Mouse (Mus musculus): ENCODE results near the gene Ctrl.

The Ctrl gene

DNA sequence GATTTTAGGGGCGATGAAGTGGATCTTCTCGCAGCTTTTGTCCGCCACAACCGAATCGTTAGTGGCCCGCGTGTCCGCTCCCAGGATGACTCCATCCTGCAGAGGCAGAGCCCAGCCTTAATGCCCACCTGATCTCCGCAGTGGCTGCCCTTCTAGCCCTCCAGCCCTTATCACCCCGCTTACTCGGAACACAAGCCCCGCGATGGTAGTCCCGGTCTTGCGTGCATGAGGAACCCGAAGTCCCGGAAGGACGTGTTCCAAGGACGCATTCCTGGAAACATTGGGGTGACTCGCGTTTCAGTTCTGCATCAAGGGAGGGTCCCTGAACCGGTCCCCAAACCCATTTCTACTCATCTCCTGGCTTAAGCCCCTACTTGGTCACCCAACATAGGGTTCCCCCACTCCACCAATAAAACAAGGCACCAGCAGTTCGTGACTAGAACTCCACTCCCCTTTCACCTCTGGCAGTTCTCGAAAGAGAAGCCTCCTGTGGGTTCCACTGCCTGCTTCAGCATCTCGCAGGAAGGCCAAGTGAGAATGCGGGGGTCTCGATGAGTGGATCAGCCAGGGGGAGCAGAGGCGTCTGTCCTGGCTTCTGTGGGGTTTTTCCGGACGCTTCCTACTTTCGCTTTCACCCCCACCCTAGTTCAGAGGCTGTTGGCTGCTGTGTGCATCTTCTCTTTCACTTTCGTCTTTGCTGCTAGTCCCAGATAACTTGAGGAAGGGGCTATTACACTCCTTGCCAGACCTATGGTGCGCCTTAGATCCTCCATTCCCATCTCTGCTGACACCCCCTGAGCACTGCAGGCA, 4.0 kb upstream of the Ctrl start:
- DNase-seq (ENCODE audit: low spot score), result peak; percentile 55

DNA sequence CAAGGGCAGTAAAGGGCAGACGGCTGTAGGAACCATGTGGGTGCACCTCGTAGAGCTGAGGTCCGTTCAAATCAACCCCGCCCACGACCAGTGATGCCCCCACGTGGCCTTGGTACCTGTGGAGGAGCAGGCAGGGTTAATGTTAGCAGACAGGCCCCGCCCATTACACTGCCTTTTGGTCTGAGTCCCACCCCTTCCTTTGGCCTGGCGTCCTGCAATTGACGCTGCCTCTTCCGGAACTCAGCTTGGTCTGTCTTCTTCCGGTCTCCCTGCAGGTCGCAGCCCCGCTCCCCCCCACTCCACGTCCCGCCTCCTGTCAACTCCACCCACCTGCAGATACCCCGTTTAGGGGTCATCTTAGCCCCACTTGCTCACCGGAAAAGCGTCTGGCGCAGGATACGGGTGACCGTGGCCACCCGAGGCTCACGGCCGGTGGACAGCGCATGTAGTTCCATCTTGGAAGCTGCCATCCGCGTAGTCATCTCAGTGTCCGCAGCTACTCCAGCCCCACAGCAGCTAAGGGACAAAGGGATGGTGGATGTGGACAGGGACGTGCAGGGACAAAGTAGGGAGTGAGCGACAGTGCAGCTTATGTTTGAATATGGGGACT, 3.3 kb upstream of the Ctrl start:
- peak; percentile 92 for DNase-seq (ENCODE audit: low spot score)

DNA sequence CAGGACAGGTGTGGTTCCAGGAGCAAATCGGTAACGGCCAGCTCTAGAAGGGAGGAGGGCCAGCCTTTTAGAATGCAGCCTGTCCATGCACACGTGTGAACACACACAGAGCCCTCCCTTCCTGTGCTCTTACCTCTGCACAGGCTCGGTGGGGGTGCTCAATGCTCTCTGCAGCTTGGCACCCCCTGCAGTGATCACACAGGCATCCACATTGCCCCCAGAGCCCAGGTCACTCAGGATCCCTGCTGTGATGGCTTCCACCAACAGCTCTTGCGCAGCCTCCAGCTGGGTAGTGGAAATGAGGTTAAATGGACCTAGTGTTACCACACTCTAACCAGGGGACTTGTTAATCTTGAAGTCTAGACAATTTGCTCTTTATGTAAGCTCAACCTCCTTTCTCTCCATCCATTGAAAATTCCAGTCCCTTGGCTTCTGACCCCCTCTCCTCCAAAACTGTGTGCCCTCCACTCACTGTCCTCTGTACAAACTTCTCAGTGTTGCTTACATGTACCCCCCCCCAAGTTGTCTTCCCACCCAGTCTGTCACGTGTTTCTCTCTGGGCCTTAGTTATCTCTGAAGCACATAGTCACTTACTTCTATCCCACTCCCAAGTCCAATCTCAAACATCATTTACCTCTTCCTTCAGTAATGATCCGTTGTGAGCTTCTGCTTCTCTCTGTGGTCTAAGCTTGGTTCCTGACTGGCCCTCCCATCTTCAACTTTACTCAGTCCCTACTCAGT, 2.4 kb upstream of the Ctrl start:
- no peak for DNase-seq (ENCODE audit: low spot score)

DNA sequence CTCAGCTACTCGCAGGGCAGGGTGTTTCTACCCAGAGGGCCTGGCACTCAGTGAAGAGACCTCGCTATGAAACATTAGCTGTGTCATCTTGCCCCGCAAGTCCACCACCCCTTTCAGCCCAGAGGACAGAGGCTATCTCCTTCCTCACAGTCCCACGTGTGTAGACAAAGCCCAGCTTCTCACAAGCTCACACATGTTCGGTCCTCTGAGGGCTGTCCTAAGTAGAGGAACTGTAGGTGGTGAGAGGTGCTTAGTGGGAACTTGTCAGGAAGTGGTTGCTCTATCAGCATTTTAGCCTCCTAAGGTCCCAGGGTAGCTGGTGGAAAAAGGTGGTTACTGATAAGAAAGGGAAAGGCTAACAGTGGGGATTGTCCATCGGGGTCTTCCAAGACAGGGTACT, 1.4 kb upstream of the Ctrl start:
- DNase-seq (ENCODE audit: low spot score), result no peak

DNA sequence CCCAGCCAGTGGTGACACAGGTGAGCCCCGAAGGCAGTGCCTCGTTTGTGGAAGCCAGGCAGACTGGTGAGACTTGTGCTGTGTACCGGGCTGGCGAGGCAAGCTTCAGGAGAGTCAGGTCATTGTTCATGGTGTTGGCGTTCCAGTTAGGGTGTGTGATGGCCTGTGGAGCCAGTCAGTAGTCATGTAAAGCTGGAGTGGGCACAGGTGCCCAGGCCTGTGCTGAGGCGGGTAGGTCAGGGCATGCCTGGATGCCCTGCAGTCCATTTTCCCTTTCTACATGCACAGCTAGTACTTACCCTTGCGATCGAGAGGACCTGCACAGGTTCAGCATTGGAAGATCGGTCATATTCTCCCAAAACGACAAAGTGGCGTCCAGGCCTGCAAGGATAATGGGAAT, 1.1 kb downstream of the Ctrl start:
- DNase-seq (ENCODE audit: low spot score), result no peak

DNA sequence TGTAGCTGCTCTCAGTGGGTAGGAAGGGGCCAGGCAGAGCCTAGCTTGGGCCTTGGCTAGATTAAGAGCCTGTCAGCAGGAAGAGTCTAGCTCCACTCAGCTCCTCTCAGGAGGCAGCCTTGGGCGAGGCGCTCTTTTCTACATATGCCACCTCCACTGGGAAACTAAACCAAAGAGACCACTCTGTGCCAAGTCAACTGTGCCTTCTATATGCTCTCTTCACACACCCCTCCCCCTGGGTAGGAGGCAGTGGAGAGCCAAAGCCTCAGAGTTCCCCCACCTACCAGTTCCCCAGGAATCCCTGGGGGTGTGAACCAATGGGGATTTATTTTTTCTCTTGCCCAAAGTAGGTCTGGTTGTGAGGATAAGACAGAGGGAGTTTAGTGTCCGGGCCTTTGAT, 2.4 kb downstream of the Ctrl start:
- DNase-seq (ENCODE audit: low spot score), result no peak

DNA sequence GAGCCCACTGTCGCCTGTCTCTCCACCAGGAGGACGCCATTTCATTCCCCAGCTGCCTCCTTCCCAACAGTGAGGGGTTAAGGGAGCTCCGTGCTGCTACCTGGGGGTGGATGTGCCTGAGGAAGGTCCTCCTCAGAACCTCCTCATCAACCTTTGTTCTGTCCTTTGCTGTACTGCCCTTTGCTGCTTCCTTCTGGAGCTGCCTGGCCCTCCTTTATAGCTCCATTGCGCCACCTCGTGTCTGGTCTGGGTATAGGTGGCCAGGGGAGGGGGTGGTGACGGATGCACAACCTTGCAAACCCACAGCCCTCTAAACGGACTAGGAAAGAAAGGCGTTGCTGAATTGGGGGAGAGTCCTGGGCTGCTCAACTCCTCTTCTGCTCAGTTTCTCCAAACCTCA, 3.1 kb downstream of the Ctrl start:
- peak; percentile 83 for DNase-seq (ENCODE audit: low spot score)

DNA sequence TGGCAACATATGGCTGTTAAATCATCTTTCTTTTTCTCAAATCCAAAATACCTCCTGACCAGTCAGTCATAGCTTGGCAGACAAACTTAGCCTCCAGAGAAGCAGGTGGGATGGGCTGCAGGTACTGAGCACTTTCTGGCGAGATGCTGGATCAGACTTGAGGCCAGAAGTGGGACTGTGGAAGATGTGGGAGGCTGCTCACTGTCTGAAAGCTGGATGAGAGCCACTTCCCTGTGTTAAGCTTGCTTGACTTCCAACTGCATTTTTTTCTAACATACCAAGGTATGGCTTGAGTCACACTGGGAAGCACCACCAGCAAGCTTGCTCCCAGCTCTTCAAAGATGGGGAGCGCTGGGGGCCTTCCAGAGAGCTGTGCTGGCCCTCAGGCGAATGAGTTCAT, 8.5 kb downstream of the Ctrl start:
- no peak for DNase-seq (ENCODE audit: low spot score)

DNA sequence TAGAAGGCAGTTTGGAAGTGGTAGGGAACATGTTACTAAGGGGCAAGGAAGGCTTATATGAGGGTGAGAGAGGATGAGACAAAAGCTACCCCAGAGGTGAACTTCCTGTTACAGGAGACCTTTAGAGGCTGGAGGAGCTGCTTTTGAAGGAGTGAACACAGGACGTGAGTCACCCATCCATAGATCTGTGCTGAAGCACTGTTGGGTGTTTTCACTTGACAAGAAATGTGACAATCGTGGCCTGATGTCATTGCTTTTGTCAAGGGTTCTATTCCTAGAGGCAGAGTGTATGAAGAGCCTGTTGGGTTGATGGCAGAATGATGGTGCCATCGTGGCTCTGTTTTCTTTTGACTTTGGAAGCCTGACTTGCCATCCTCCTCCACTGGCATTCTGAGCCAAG, 14.3 kb downstream of the Ctrl start:
- no peak for DNase-seq (ENCODE audit: low spot score)

DNA sequence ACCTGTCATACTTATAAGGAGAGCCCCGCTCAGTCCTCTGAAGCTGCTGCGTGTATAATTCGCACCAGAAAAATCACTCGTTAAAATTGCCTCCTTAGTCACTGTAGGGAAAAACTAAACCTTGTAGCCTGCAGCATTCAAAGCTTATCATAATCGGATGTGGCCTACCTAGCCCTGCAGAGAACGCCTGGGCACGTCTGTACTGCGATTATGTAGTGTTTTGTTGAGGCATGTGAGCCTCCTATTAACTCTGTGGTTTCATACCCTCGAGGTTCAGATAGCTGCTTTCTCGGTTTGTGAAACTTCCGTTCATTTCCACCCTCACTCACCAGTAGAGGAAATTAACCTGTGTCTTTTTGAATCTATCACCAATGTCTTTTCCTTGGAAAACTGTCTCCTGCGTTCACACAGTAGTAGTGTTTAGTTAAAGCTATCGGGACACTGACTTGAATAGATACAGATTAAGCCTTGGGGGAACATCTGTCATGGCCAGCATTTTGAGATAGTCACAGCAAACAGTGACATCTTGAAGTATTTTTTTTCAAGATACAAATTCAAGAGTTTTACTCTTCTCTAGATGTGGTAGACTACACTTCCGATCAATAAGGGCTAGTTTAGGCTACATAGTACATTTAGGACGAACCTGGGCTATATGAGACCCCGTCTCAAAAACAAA, 32.6 kb downstream of the Ctrl start:
- no peak for DNase-seq (ENCODE audit: low spot score)

DNA sequence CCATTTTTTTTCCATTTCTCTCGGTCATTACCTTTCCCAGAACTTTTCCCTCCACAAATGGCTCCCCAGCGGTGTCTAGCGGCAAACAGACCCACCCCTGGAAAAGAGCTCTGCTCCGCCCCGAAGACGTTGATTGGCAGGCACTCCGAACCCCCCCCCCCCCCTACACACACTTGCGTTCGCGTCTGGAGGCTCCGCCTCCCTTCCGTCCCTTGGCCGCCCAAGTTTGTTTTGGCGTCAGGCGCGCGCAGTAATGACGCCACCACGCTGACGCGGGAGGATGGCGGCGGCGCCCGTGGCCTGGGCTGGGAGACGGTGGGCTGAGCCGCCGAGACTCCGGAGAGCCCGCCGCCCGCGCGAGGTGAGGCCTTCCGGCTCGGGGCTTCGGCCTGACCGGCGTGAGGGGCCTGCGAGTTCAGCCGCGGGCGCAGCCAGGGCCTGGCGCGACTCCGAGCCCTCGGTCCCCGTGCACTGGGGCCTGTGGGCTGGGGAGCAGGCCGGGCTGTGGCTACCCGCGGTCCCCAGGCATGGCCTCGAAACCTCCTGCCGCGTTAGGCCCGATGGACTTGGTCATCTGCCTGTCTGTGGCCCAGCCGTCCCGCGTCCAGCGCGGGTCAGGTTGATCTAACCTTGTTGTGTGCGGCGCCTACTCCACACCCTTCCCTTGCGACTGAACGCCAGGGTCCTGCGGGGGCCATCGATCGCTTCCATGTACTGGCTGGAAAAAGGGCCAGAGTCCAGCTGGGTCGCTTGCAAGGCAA, 33.3 kb downstream of the Ctrl start, which contains the start of gene Pskh1:
TSS of gene Pskh1 (plus strand) at position 262 of the 761 bp plus-strand sequence.
- peak; percentile 92 for DNase-seq (ENCODE audit: low spot score)

DNA sequence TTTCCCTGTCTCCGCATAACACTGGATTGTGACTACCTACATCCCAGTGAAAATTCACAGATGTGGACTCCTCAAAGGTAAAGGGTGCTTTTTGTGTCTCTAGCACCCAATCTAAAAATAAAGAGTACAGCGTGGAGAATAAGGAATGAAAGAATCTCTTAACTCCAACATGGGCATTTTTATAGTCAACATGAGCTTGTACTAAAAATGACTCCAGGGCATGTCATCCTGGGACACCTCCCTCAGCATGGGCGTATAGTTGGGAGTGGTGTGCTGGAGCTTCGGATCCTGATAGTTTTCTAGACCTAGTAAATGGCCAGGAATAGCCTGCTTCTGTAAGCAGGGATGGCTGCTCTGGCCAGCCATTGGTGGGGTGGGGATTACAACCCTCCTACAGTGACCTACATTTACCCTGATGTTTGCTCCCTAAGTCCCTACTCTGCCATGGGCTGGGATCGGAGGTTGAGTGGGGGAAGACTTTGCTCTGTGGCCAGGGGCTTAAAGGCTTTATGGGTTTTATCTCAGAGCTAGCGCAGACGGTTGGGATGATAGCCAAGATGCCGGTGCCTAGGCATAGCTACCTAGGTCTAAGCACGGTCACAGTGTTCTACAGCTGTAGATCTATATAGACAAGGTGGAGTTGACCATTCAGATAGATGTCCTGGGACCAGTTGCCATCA, 35.7 kb downstream of the Ctrl start:
- DNase-seq (ENCODE audit: low spot score), result no peak

DNA sequence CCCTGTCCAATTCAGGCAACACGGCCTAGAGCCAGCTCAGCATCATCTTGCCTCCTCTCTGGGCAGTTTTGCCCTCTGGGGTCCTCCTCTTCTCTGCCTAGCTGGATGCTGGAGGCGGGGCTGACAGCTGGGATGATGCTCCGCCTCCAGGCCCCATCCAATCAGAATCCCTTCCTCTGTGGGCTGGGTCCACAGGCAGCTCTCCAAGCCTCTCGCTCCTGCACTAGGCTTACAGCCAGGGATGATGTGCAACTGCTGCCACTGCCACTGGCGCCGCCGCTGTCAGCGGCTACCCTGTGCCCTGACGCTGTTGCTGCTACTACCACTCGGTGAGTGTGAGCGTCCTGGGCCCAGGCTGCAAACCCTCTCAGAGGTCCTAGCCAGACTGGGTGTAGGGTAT, 40.3 kb downstream of the Ctrl start, which contains the start of gene Nrn1l:
TSS of gene Nrn1l (plus strand) at position 229 of the 400 bp plus-strand sequence.
- DNase-seq (ENCODE audit: low spot score), result peak; percentile 65

DNA sequence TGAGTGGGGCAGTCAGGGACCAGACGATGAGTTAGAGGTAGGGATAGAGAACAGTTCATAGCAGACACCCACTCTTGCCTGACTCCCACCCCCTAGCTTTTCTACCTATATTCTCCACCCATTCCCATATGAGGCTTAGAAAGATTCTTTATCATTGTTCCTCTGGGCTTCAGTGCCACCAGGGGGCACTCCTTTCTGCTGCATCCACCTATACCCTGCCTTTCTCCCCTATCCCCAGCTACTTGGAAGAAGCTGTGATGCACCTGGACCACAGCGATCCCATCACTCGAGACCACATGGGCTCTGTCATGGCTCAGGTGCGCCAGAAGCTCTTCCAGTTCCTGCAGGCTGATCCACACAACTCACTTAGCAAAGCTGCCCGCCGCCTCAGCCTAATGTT, 41.2 kb downstream of the Ctrl start:
- DNase-seq (ENCODE audit: low spot score), result no peak

DNA sequence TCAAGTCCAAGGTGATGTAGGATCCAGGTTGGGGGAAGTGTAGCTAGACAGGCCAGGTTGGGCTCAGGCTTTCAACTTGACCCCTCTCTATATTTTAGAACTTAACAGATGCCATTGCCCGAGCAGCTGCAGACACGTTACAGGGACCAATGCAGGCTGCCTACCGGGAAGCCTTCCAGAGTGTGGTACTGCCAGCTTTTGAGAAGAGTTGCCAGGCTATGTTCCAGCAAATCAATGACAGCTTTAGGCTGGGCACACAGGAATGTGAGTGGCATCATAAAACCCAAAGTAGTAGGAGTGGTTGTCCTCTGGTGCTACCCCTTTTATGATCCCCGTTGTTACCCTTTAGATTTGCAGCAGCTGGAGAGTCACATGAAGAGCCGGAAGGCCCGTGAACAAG, 42.8 kb downstream of the Ctrl start:
- DNase-seq (ENCODE audit: low spot score), result no peak

DNA sequence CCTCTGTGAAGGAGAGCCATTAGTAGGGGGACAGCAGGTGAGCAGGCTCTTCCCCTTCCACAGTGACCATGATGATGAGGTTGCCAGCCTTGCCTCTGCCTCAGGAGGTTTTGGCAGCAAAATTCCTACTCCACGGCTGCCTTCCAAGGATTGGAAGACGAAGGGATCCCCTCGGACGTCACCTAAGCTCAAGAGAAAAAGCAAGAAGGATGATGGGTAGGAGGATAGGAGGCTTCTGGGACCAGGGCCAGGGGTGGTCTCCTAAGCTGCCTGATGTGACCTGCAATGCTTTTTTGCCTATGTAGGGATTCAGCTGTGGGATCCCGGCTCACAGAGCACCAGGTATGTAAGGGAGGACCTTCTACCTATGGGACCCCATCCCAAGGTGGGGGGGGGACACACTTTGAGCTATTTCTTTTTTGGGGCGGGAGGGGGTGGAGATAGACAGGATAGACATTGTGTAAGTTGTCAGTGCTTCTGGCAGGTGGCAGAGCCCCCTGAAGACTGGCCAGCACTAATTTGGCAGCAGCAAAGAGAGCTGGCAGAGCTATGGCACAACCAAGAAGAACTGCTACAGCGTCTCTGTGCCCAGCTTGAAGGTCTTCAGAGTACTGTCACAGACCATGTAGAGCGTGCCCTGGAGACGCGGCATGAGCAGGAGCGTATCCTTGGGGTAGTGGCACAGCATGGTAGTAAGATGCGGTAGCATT, 43.8 kb downstream of the Ctrl start:
- DNase-seq (ENCODE audit: low spot score), result no peak
